Mouse (Mus musculus) splenic B cell, adult 2 months (primary cell): Measurements from ENCODE around the gene Lrrc46.

ENCODE experiments used
- DNase-seq: peaks from one replicate; pipeline ENCODE4 v3.0.0-alpha.2; 2011; ENCODE audit warnings: low read depth, low spot score
- H3K27me3 ChIP-seq: 2 replicates; pipeline ENCODE4 v1.6.1; 2012; ENCODE audit warnings: mild to moderate bottlenecking, low read length, moderate library complexity, mixed read lengths; ENCODE audit not compliant: control insufficient read depth, poor library complexity, insufficient read depth, severe bottlenecking
- H3K36me3 ChIP-seq: 2 replicates; pipeline ENCODE4 v1.6.1; 2012; ENCODE audit warnings: mild to moderate bottlenecking, low read length, moderate library complexity, mixed read lengths; ENCODE audit not compliant: control insufficient read depth, poor library complexity, insufficient read depth, severe bottlenecking

Lrrc46 gene

DNA sequence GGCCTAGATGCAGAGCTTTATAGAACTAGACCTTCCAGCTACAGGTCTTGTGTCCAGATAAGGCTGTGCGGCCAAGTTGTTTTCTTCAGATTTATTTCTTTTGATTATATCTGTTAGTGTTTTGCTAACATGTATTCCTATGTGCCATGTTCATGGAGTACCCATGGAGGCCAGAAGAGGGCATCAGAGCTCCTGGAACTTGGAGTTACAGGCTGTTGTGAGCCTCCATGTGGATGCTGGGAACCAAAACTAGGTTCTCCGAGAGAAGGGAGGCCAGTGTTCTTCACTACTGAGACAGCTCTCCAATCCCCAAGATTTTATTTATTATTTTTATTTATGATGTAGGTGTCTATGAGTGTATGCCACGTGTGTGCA is 22.7 kb upstream of the Lrrc46 start:
- Histone ChIP-seq H3K36me3 (peaks cover 9% of the 10 kb centered on the region), H3K27me3 (no peaks in the 10 kb centered on the region)
- peak; percentile 18 for DNase-seq

DNA sequence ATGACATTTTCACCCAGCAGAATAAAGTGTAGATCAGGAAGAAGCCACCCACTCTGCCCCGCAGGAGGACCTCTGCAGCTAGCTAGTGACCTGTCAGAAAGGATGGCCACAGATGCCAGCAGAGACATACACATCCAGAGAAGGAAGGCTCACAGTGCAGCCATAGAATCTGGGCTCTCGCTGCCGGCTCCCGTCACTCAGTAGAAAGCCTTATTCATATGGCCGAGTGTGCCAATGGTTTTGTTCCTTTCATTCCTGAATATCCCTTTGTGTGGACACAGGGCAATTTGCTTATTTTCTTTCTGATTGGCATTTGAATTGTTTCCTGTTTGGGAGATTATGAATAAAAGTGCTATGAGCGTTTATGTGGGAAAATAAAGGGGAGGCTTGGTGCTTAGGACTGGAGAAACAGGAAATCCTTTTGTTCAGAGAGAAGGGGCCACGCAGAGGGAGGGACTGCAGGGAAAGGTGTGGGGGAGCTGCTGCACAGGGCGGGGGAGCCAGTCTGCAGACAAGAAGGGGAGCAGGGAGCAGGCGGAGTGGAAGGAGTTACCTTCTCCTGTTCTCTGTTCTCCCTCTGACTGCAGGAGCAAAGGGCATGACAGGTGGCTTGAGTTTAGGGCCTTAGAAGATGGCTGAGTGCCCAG is 22.2 kb upstream of the Lrrc46 start:
- H3K27me3 ChIP-seq: no peaks in the 10 kb centered on the region
- H3K36me3 ChIP-seq: peaks cover 12% of the 10 kb centered on the region
- no peak for DNase-seq

DNA sequence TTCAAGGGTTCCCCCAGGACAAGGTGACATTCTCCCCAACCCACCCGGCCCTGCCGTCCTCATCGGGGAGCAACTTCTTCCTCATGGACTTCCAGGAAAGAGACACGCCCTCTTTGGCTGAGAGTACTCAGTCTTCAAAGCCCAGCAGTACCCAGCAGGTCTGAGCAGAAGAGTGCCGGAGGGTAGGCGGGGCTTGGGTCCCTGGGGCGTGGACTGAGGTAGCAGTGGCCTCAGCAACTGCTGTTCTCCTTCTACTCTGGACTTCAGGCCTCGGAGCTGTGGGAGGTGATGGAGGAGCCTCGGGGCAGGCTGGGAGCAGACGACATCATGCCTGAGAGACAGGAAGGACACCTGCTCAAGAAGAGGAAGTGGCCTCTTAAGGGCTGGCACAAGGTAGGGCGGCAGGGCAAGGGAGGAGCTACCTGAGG is 11.0 kb upstream of the Lrrc46 start:
- peak; percentile 52 for DNase-seq
- peaks cover 12% of the 10 kb centered on the region; the same call in 1 of the 2 replicates for H3K36me3 ChIP-seq
- H3K27me3 ChIP-seq: no peaks in the 10 kb centered on the region

DNA sequence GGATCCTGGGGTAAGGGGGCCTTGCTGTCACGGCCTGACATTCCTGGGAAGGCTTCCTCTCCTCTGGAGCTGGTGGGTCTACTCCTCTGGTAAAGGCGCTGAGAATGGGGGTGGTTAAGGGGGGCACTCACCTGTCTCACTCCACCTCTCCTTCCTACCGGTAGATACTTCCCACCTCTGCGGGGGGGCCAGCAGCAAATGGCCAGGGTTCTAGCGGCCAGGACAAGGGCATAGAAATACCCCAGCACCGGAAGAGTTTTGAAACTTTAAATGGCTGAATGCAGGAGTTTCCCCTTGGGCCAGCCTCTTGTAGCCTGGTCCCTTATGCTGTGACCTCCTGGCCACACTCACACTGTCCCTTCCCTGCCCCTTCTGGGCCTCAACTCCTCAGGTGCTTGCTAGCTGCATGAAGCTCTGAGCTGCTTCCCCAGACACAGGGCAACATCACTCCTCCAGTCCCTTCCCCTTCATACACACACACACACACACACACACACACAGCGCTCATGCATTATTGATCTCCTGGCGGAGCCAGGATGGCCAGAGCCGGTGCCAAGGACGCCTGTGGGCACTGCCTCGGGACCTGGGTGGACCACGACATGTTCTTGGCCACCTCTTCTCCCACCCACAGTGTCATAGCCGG is 9.9 kb upstream of the Lrrc46 start:
- Histone ChIP-seq H3K27me3 (no peaks in the 10 kb centered on the region), H3K36me3 (peaks cover 10% of the 10 kb centered on the region; the same call in 1 of the 2 replicates)
- no peak for DNase-seq

DNA sequence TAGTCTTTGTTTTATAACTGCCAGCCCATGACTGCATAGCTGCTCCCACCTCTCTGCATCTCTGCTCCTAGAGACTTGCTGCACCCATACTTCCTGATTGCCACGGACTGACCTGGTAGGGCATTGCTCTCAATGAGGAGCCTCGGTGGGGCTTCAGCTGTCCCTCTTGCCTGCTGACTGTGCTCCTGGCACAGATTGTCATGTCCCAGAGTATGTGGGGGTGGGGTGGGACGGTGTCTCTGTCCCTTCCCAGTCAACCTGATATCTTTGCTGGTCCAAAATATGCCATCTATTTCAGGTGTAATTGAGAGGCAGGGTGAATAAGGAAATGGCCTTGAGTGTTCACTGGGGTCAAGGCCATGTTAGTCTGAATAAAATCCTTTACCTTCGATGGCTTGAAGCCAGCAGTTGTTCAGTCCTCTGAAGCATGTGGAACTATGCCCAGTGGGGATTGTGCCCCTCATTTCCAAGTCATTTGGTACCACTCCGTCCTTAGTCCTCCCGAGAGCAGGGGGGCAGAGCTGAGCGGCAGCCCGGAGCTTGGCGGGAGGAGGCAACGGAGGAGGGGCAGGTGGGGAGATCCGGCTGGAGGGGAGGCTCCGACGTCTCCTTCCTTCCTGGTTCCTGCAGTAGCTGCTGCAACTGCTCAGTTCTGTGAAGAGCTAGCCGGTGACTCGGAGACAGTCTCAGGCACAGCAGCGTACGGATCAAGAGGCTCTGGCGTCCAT is 9.2 kb upstream of the Lrrc46 start, which contains the start of gene Osbpl7:
Osbpl7 (plus strand) TSS at position 413 of the 728 bp plus-strand sequence.
- DNase-seq: peak; percentile 69
- H3K36me3 ChIP-seq: peaks cover 7% of the 10 kb centered on the region; the same call in 1 of the 2 replicates
- H3K27me3 ChIP-seq: no peaks in the 10 kb centered on the region

DNA sequence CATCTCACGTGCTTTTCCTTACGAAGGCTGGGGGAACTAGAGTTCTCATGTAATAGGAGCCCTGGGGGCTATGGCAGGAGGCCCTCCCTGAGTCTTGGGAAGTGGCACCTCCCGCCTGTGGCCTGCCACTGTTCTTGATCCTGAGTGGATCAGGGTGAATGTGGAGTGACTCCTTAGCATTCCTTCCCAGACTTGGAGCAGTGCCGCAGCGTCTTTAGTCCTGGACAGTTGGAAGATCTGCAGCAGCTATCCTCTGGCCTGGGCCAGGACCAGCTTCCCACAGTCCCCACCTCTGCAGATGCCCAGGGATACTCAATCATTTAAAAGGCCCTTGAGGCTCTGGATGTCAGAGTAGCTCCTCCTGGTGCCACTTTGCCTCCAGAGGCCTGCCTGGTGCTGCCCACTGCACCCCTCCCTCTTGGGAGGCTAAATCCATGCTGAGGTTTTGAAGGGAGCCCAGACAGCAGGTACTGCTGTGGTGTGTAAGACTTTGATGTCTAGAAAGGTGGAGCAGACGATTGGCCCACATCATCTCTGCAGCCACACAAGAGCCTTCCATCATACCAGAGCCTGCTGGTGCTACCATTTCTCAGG is 8.4 kb upstream of the Lrrc46 start:
- no peak for DNase-seq
- Histone ChIP-seq H3K36me3 (peaks cover 5% of the 10 kb centered on the region; the same call in 1 of the 2 replicates), H3K27me3 (no peaks in the 10 kb centered on the region)

DNA sequence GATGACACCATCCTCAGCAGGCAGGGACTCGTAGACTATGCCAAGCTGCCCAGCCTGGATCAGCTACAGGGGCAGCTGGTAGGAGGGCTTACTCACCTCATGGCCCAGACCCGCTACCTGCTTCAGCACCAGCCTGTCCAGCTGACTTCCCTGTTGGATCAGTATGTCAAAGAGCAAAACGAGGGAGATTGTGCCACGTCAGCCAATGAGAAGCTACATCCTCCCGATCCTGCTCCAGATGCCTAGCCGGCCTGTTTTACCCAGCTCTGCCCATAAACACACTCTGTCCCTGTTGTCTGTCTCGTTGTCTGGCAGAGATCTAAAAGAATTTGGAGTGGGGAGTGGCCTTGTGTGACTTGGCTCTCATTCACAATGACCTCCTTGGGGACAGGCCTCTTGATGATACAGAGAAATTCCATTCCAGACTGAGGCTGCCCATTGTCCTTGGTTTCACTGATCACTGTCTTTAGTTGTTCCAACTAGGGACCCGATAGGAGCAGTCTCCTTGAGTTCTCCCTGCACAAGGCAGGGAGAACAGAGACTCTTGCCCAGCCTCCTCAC is 7.0 kb upstream of the Lrrc46 start:
- 0 out of 2 replicates have a peak, but pooled peaks cover 3% of the 10 kb centered on the region for H3K36me3 ChIP-seq
- H3K27me3 ChIP-seq: no peaks in the 10 kb centered on the region
- DNase-seq: no peak

DNA sequence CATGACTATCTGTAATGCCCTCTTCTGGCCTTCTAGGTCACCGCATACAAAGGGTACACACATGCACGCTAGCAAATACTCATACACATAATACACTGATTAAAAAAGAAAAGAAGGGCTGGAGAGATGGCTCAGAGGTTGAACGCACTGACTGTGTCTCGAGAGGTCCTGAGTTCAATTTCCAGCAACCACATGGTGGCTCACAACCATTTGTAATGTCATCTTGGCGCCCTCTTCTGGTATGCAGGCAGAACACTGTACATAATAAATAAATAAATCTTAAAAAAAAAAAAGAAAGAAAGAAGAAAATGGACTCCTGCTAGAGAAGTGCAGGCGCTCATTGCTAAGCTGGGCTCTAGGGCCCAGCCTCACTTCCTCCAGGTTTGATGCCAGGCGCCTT is 4.7 kb upstream of the Lrrc46 start:
- peak; percentile 67 for DNase-seq
- no peaks in the 10 kb centered on the region for H3K36me3 ChIP-seq
- H3K27me3 ChIP-seq: no peaks in the 10 kb centered on the region

DNA sequence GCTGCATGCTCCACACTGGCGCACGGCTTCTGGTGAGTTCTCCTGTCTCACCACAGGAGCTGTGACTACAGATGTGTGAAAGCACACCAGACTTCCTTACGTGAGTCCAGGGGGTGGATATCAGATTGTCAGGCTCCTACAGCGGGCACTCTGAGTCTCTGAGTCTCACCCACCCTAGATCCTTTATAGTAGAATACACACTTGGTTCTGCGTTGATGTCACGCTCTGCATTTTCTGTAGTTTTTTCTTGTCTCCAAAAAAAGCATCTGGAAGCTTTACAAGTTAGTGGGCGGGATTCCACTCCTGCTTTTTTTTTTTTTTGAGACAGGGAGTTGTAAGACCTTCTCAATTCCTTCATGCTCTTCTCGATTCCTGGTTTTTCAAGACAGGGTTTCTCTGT is 3.7 kb upstream of the Lrrc46 start:
- H3K27me3 ChIP-seq: no peaks in the 10 kb centered on the region
- no peak for DNase-seq
- no peaks in the 10 kb centered on the region for H3K36me3 ChIP-seq

DNA sequence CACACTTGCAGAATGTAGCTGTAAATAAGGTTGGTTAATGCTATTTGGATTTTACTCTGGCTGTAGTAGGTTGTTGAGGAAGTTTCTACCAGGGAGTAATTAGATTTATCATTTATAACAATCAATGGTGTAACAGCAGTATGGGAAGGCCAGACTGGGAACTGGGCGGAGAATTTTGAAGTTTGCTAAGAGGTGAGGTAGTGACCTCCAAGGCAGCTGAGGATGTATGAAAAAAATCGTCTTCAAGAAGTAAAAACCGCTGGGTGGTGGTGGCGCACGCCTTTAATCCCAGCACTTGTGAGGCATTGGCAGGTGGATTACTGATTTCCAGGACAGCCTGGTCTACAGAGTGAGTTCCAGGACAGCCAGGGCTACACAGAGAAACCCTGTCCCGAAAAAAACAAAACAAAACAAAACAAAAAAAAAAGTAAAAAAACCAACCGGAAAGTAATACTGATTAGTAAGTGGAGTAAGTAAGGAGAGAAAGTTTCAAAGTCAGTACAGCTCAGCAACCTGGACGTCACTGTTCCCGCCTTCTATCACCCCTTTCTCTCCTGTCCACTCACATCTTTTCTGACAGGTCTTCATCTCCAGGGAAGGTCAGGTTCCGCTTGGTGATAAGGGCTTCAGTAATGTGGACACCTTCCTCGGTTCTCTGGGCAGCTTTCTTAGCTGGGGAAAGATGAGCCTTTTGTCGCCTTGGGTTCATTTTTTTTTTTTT is 746 bp downstream of the Lrrc46 start:
- Histone ChIP-seq H3K27me3 (no peaks in the 10 kb centered on the region), H3K36me3 (no peaks in the 10 kb centered on the region)
- no peak for DNase-seq

DNA sequence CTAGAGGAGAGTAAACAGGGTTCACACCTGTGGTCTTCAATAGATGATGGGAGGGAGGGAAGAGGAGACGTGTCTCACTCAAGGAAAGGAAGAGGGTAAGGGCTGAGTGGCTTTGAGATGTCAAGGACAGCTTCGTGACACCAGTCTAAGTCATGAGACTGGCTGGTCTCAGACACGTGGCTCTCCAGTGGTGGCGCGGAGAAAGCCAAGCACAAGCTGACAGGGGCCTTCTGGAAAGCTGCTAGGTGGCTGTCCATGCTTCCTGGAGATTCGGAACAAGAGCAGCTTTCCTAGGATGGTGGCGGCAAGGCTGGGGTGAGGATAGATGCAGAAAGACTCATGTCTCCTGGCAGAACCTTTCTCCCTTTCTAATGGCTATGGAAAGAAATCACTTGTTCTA is 2.3 kb downstream of the Lrrc46 start:
- no peak for DNase-seq
- Histone ChIP-seq H3K36me3 (no peaks in the 10 kb centered on the region), H3K27me3 (no peaks in the 10 kb centered on the region)

DNA sequence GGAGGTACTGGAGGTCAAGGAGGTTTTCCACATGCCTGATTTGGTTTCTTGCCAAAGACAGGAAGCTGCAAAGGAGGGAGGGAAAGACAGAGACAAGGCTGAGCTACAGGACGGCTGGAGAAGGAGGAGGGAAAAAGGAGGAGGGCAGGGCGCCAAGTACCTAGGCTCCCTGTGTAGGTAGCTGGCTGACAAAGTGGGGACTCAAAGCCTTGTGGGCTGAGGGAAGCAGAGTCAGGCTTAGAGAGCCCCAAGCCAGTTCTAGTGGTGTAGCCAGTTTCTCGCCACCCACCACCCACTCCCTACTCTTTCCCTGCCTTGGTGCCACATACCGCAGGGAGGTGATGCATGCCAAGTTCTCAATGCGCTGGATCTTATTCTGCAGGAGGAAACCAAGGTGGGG is 5.1 kb downstream of the Lrrc46 start:
- Histone ChIP-seq H3K27me3 (no peaks in the 10 kb centered on the region), H3K36me3 (no peaks in the 10 kb centered on the region)
- no peak for DNase-seq

DNA sequence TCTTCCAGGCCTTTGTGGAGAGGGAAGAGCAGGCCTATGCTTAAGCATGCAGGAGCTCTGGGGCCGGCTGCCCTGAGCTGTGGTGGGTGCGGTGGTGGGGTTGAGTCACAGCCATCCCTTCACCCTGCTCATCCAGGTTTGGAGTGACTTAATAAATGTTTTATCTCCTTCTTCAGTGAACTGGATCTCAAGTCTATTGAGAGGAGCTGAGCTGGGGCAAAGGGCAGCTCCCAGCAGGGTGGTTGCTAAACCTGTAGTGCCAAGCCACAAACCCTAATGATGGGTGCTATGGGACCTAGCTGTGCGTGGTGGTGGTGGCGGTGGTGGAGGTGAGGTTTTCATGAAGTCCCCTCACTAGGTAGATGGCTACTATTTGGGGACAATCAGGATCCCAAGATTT is 7.4 kb downstream of the Lrrc46 start:
- no peaks in the 10 kb centered on the region for H3K36me3 ChIP-seq
- H3K27me3 ChIP-seq: no peaks in the 10 kb centered on the region
- no peak for DNase-seq

DNA sequence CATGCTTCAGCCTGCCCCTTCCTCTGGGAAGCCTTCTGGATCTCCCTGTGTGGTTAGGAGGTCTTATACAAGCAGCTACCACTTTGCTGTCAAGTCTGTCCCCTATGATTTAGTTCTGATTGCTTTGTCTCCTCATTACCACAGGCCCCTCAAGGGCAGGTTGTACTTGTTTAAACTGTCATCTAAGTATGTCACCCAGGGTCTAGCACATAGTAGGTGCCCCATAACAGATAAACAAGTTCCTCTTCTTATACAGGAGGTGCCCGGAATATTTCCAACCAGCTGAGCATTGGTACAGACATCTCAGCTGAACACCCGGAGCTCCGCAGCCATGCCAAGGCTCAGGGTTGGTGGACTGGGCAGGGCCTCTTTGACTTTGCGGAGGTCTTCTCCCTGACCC is 8.7 kb downstream of the Lrrc46 start:
- Histone ChIP-seq H3K27me3 (no peaks in the 10 kb centered on the region), H3K36me3 (no peaks in the 10 kb centered on the region)
- DNase-seq: no peak
